Mouse (Mus musculus): ENCODE results near the gene Ttf2.

- TF ChIP-seq CTCF (IDR thresholded peaks at IDR 0.05; ENCODE audit: low read depth) (no peak), EP300 (IDR thresholded peaks at IDR 0.05; ENCODE audit: low read depth) (no peak)
These were observed 33.3 kb downstream of the Ttf2 start for GRCm38 (mm10) chr3:100936201-100936600.

All from liver, postnatal 0 days (tissue).